Mouse (Mus musculus) forebrain, postnatal 0 days (tissue): ENCODE data around the gene D17Wsu92e. TPM values are rescaled to one million over a fixed set of nuclear protein-coding genes. Genes with fewer than 3 reads are reported as not detected.

ENCODE experiments used
- ATAC-seq: fragments of 200-750 bp; cut with Nextera tagmentation; 2 replicates; pipeline ENCODE4 v1.8.0; 2017; ENCODE audit warnings: mild to moderate bottlenecking, moderate library complexity
- DNase-seq: peaks from one replicate; pipeline ENCODE4 v3.0.0-alpha.2; 2015
- H3K27ac ChIP-seq: fragments of 300-500 bp; sonication (generic); 2 replicates; pipeline ENCODE4 v1.5.1; 2014; ENCODE audit warnings: low read depth, mild to moderate bottlenecking, antibody characterized with exemption, low read length, moderate library complexity, mixed read lengths
- H3K27me3 ChIP-seq: fragments of 300-500 bp; sonication (generic); 2 replicates; pipeline ENCODE4 v1.6.1; 2014; ENCODE audit warnings: mild to moderate bottlenecking, low read length, mixed read lengths; ENCODE audit not compliant: insufficient read depth
- H3K36me3 ChIP-seq: fragments of 300-500 bp; sonication (generic); 2 replicates; pipeline ENCODE4 v1.6.1; 2014; ENCODE audit warnings: mild to moderate bottlenecking, moderate library complexity; ENCODE audit not compliant: insufficient read depth
- H3K4me1 ChIP-seq: fragments of 300-500 bp; sonication (generic); 2 replicates; pipeline ENCODE4 v1.6.1; 2014; ENCODE audit warnings: antibody characterized with exemption; ENCODE audit not compliant: insufficient read depth
- H3K4me2 ChIP-seq: fragments of 300-500 bp; sonication (generic); 2 replicates; pipeline ENCODE4 v1.6.1; 2014; ENCODE audit warnings: low read depth, mild to moderate bottlenecking, moderate library complexity
- H3K4me3 ChIP-seq: fragments of 300-500 bp; sonication (generic); 2 replicates; pipeline ENCODE4 v1.5.1; 2014; ENCODE audit warnings: low read depth, low read length, mixed read lengths
- H3K9ac ChIP-seq: fragments of 300-500 bp; sonication (generic); 2 replicates; pipeline ENCODE4 v1.6.1; 2014; ENCODE audit warnings: mild to moderate bottlenecking
- H3K9me3 ChIP-seq: fragments of 300-500 bp; sonication (generic); 2 replicates; pipeline ENCODE4 v1.6.1; 2016; ENCODE audit warnings: low read length
- CTCF ChIP-seq: sonication (generic); IDR thresholded peaks from 2 replicates; pipeline ENCODE4 v1.5.1; 2016; ENCODE audit warnings: antibody characterized with exemption, control low read depth, low read depth
- WGBS: fragments of 180-500 bp; shearing (Covaris S2); extraction: QIAGEN DNeasy Blood & Tissue Kit; methylation state at CpG from one replicate; pipeline ENCODE4 v1.1.7; 2014; 5-methylcytosine and 5-hydroxymethylcytosine counted together
- polyA plus RNA-seq: library from polyadenylated mRNA; unstranded; fragments of >200 nt; fragmentation: Nextera tagmentation; extraction: Ambion mirVana; gene quantifications from 2 replicates; pipeline ENCODE4 v1.2.1, GENCODE M21; 2015
- total RNA-seq: library from RNA; depleted of rRNA; stranded (reverse); fragments of >200 nt; gene quantifications from 2 replicates; pipeline ENCODE4 v1.2.3, GENCODE M21; 2014

D17Wsu92e gene
- total and polyA plus RNA-seq, 2 experiments from 2014 or later: 9.4 to 63.6 TPM

- Histone ChIP-seq H3K9ac (no peak overlapping the region), H3K27me3 (no peaks in the 10 kb centered on the region), H3K4me3 (no peak overlapping the region), H3K4me2 (no peak overlapping the region), H3K36me3 (peaks cover 7% of the 10 kb centered on the region), H3K4me1 (no peaks in the 10 kb centered on the region), H3K9me3 (no peaks in the 10 kb centered on the region), H3K27ac (no peak overlapping the region)
- DNase-seq (no peak), ATAC-seq (no peak)
- WGBS: 84% methylated on average over 4 of the region's 4 CpGs
- TF ChIP-seq CTCF: no peak; the same call in 1 of the 2 replicates
These were observed 36.9 kb downstream of the D17Wsu92e start for GRCm38 (mm10) chr17:27783567-27783966.

DNA sequence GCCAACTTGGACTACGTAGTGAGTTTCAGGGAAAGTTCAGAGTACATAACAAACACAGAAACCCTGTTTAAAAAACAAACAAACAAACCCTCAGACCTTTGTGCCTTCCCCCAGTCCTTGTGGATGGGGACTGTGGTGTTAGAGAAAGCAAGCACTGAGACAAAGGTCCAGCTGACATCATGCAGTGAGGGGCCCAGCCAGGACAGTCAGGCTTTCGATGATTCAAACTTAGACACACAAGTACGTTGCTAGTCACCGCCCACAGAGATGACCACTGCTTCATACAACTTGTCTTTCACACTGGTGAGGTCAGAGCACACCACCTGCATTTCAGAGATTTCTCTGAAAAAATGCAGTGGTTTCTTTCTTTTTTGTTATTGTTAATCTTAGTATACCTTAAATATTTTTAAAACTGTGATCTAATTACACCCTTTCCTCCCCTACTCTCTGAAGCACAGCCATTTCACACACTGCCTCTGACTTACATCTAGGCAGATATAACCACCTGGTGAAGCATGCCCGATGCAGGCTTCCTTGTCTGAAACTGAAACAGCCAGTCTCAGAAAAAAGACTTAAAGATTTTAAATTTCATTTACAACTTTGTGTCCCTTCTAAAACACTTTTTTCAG, 39.3 kb downstream of the D17Wsu92e start:
- Histone ChIP-seq H3K27me3 (no peaks in the 10 kb centered on the region), H3K27ac (no peak overlapping the region), H3K9ac (no peak overlapping the region), H3K4me1 (no peaks in the 10 kb centered on the region), H3K4me2 (no peak overlapping the region), H3K4me3 (no peak overlapping the region), H3K36me3 (peaks cover 7% of the 10 kb centered on the region), H3K9me3 (no peaks in the 10 kb centered on the region)
- DNase-seq (no peak), ATAC-seq (no peak)
- no peak for TF ChIP-seq CTCF
- WGBS: 77% methylated on average over 5 of the region's 5 CpGs

- H3K36me3 ChIP-seq: no peaks in the 10 kb centered on the region; the same call in 1 of the 2 replicates
- no peaks in the 10 kb centered on the region for H3K9me3 ChIP-seq
- no peak for ATAC-seq
- 43% methylated on average over 3 of the region's 3 CpGs for WGBS
- TF ChIP-seq CTCF: no peak
- no peak overlapping the region for H3K9ac ChIP-seq
- H3K4me2 ChIP-seq: no peak overlapping the region
- DNase-seq: no peak
- H3K27me3 ChIP-seq: no peaks in the 10 kb centered on the region
- H3K4me1 ChIP-seq: no peaks in the 10 kb centered on the region
- no peak overlapping the region for H3K4me3 ChIP-seq
- H3K27ac ChIP-seq: no peak overlapping the region
These were observed 40.7 kb downstream of the D17Wsu92e start for GRCm38 (mm10) chr17:27779755-27780154.

DNA sequence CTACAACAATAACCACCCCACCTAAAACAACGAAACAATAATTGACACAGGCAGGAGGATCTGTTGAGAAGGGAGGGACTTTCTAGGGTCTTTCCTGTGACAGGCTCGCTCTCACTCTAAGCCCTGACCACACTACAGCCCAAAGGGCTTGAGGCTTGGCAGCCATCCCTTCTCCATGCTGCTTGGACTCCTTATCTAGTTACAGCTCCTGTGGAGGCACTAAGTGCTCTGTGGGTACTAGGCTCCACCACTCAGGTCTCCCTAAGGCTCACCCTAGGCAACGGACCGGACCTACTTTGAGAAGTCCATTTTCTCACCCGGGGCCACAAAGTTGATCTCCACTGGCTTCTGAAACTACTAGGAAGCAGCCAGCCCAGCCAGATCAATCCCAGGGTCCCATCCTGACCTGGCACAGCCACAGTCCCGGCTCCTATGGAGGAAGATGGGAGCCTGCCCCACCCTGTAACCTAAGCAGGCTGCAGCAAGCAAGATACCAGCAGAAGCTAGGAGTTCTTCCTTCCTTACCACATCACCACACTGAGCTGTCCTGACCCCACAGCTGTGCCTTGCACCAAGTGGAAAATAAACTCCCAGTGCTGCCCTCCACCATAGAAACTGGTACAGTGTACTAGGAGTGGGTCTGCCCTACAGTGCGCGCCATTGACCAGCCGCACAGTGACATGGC, 41.6 kb downstream of the D17Wsu92e start:
- Histone ChIP-seq H3K9me3 (no peaks in the 10 kb centered on the region), H3K27ac (no peak overlapping the region), H3K4me1 (no peaks in the 10 kb centered on the region), H3K27me3 (no peaks in the 10 kb centered on the region), H3K4me2 (no peak overlapping the region), H3K9ac (no peak overlapping the region), H3K4me3 (no peak overlapping the region), H3K36me3 (peaks cover 2% of the 10 kb centered on the region; the same call in 1 of the 2 replicates)
- TF ChIP-seq CTCF: no peak
- no peak for ATAC-seq
- WGBS: 94% methylated on average over 9 of the region's 9 CpGs
- DNase-seq: no peak

- H3K27ac ChIP-seq: no peak overlapping the region
- no peak overlapping the region for H3K9ac ChIP-seq
- no peaks in the 10 kb centered on the region for H3K4me1 ChIP-seq
- no peaks in the 10 kb centered on the region for H3K9me3 ChIP-seq
- no peak for TF ChIP-seq CTCF
- H3K4me2 ChIP-seq: no peak overlapping the region
- no peak for DNase-seq
- H3K36me3 ChIP-seq: peaks cover 2% of the 10 kb centered on the region; the same call in 1 of the 2 replicates
- ATAC-seq: no peak
- H3K4me3 ChIP-seq: no peak overlapping the region
- 86% methylated on average over 6 of the region's 6 CpGs for WGBS
- H3K27me3 ChIP-seq: no peaks in the 10 kb centered on the region
These were observed 42.6 kb downstream of the D17Wsu92e start for GRCm38 (mm10) chr17:27777823-27778222.

GRCm38 (mm10) chr17:27774198-27774597, 46.2 kb downstream of the D17Wsu92e start:
- H3K4me2 ChIP-seq: no peak overlapping the region
- no peak overlapping the region for H3K27ac ChIP-seq
- H3K27me3 ChIP-seq: no peaks in the 10 kb centered on the region
- no peak for TF ChIP-seq CTCF
- H3K9ac ChIP-seq: no peak overlapping the region
- WGBS: 92% methylated on average over 3 of the region's 3 CpGs
- no peaks in the 10 kb centered on the region for H3K4me1 ChIP-seq
- ATAC-seq (no peak), DNase-seq (no peak)
- no peak overlapping the region for H3K4me3 ChIP-seq
- H3K36me3 ChIP-seq: peaks cover 2% of the 10 kb centered on the region; the same call in 1 of the 2 replicates
- H3K9me3 ChIP-seq: no peaks in the 10 kb centered on the region

- Histone ChIP-seq H3K4me3 (no peak overlapping the region), H3K27ac (no peak overlapping the region), H3K9ac (no peak overlapping the region), H3K4me2 (no peak overlapping the region), H3K4me1 (no peaks in the 10 kb centered on the region), H3K9me3 (no peaks in the 10 kb centered on the region), H3K36me3 (peaks cover 2% of the 10 kb centered on the region; the same call in 1 of the 2 replicates), H3K27me3 (no peaks in the 10 kb centered on the region)
- no peak for TF ChIP-seq CTCF
- DNase-seq: no peak
- WGBS: 79% methylated on average over 6 of the region's 6 CpGs
- no peak for ATAC-seq
These were observed 48.8 kb downstream of the D17Wsu92e start for GRCm38 (mm10) chr17:27771616-27772015.
